Mouse (Mus musculus) layer of hippocampus, adult 18-20 months (tissue): ENCODE results near the gene Crebl2. TPM values are rescaled to one million over a fixed set of nuclear protein-coding genes. Genes with fewer than 3 reads are reported as not detected.

Experiments
- DNase-seq, 2 experiments: peaks; one replicate each; pipeline ENCODE4 v3.0.0; 2022; ENCODE audit warnings: low spot score in 2 of 2
- total RNA-seq, 2 experiments: library from RNA; stranded (reverse); gene quantifications; 2 replicates each; pipeline ENCODE4 v1.2.3; 2021

Gene Crebl2
- total RNA-seq, 2 experiments from 2014 or later: 47.3 to 48.1 TPM

GRCm38 (mm10) chr6:134903368-134903767 lies 73.4 kb downstream of the Crebl2 start:
- no peak for DNase-seq

- no peak for DNase-seq
These were observed 74.2 kb downstream of the Crebl2 start for GRCm38 (mm10) chr6:134903891-134904884.

- DNase-seq: no peak
These were observed 75.9 kb downstream of the Crebl2 start for GRCm38 (mm10) chr6:134905811-134906210.

Other genes with a start within 250 kb of the Crebl2 start
- 1 to 10 TPM; 8.2 to 8.8 TPM for gene Mansc1, start 197.7 kb upstream of the Crebl2 start, total RNA-seq
- gene Borcs5, start 190.6 kb upstream of the Crebl2 start, total RNA-seq: 10 to 100 TPM; 38.1 to 43.7 TPM
- 1 to 10 TPM; 8.8 to 9.4 TPM for gene Dusp16, start 37.5 kb upstream of the Crebl2 start, total RNA-seq
- 10 to 100 TPM; 26.2 to 28.1 TPM for gene Gpr19, start 68.4 kb downstream of the Crebl2 start, total RNA-seq
- 10 to 100 TPM; 46.0 to 48.2 TPM for gene Cdkn1b, start 90.2 kb downstream of the Crebl2 start, total RNA-seq
- 1 to 10 TPM; 3.4 to 3.7 TPM for gene Apold1, start 151.6 kb downstream of the Crebl2 start, total RNA-seq
- 10 to 100 TPM; 52.1 to 59.5 TPM for gene Ddx47, start 181.5 kb downstream of the Crebl2 start, total RNA-seq
- gene Gprc5a, start 235.5 kb downstream of the Crebl2 start, total RNA-seq: under 1 TPM; 0.25 to 0.30 TPM